Mouse (Mus musculus): ENCODE results near the gene Ank. TPM values are rescaled to one million over a fixed set of nuclear protein-coding genes. Genes with fewer than 3 reads are reported as not detected.
A peak's percentile ranks its signal among the peaks of the same experiment; 100 is the strongest.

Ank gene
- total RNA-seq, 2 experiments from 2014 or later = 160 TPM

DNA sequence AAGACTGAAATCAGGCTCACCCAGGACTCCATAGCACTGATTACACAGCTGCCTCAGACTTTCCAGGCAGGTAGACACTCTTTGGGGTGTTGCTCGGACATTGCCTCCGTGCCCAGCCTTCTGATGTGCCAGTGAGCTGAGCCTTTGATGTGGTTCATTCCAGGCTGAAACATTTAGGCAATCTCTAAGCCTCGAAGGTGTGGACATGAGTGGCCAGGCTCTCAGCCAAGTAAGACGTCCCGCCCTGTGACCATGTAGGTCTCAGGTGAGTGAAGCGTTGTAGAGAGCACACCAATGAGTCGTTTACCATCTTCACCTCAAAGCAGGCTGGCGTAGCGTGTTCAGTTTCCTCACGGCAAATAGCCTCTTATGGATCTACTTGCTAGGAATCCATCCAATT lies 25.7 kb downstream of the Ank start:
- Histone ChIP-seq H3K27ac (no peak overlapping the region), H3K4me3 (no peak overlapping the region)
- no peak for DNase-seq (ENCODE audit: low spot score in 2 of 2)
- TF ChIP-seq CTCF (conservative IDR thresholded peaks at IDR 0.05) = no peak

DNA sequence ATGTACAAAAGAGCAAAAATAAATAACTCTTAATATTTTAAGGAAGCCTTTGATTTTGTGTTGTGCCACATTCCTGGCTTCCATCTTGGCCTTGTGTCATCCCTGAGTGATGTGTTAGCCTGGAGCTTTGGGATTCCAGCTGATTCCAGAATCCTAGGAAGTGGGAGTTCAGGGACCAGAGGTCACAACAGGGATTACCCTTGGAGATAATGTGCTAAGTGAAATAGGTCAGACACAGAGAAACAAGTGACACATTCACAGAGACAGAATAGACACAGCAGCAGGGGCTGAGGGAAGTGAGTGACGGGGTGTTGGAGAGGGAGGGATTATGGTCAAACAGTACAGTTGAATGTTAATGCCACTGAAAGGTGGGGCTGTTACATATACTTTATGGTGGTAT lies 26.3 kb downstream of the Ank start:
- DNase-seq (ENCODE audit: low spot score in 2 of 2) = no peak
- Histone ChIP-seq H3K27ac (no peak overlapping the region), H3K4me3 (no peak overlapping the region)
- no peak for TF ChIP-seq CTCF (conservative IDR thresholded peaks at IDR 0.05)

DNA sequence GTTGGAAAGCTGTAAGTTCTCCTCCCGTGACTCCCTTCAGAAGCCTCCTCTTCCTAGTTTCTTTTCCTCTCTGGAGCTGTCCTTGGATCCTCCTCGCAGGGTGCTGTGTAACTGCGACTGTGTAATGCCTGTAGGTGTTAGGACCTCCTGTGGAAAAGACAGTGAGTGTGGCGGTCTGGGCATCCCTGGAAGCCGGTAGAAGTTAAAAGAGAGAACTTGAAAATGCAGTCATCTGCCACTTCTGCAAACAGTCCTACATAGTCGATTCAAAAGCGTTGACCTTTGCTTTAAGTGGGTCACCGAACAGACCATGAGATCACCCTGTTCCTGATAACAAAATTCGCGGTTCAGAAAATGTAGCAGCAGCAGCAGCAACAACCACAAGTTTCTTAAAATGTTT lies 27.0 kb downstream of the Ank start:
- no peak for TF ChIP-seq CTCF (conservative IDR thresholded peaks at IDR 0.05)
- no peak overlapping the region for H3K4me3 ChIP-seq
- no peak for DNase-seq (ENCODE audit: low spot score in 2 of 2)
- peak overlapping the region; percentile 7; the same call in 1 of the 2 replicates for H3K27ac ChIP-seq

DNA sequence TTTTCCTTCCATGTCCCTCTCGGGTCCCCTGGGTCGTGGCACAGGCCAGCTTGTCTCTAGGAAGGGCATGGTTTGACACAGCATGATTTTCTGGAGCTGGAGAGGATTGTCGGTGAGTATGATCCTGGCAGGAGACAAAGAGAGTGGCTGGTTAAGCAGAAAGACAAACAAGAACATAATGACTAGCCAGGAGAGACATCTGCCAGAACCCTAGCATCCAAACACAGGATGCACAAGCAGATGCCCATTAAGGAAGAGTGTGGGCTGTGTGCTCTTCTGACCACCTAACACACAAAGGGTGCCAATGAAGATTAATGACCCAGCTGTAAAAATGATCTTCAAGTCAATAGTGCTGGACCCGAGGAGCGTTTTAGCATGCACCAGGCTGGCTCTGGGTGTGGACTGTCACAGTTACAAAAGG lies 29.5 kb downstream of the Ank start:
- Histone ChIP-seq H3K4me3 (no peak overlapping the region), H3K27ac (peak overlapping the region; percentile 69)
- no peak for TF ChIP-seq CTCF (conservative IDR thresholded peaks at IDR 0.05)
- DNase-seq (ENCODE audit: low spot score in 2 of 2) = no peak

DNA sequence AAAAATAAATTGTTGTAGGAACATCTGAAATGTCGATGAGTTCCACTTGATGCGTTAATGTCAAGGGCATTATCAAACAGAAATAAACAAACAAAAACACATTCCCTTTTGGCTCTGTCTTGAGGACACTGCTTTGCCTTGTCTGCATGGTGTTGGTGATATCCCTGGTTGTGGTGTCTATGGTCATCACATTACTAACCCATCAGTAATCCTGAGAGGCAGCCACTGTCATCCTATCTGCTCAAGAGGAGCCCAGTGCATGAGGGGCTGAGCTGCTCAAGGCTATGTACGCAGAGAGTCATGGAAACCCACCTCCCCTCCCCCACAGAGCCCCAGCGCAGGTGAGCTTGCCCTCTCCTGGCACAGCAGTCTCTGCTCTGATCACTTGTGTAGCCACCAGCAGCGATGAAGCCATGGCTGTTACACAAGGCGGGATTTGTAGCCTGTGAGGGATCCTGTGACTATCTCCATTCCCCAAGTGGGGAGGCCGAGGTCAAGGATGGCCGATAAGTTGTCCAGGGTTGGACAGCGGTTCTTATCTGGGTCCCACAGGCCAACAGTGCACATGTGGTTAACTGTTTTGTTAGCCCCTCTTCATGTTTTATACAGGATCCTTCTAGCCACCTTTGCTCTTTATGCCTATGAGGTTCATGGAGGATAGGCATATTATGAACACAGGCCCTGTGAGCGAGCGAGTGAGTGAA lies 30.3 kb downstream of the Ank start:
- Histone ChIP-seq H3K27ac (peak overlapping the region; percentile 69), H3K4me3 (no peak overlapping the region)
- DNase-seq (ENCODE audit: low spot score in 2 of 2) = no peak
- no peak for TF ChIP-seq CTCF (conservative IDR thresholded peaks at IDR 0.05)

DNA sequence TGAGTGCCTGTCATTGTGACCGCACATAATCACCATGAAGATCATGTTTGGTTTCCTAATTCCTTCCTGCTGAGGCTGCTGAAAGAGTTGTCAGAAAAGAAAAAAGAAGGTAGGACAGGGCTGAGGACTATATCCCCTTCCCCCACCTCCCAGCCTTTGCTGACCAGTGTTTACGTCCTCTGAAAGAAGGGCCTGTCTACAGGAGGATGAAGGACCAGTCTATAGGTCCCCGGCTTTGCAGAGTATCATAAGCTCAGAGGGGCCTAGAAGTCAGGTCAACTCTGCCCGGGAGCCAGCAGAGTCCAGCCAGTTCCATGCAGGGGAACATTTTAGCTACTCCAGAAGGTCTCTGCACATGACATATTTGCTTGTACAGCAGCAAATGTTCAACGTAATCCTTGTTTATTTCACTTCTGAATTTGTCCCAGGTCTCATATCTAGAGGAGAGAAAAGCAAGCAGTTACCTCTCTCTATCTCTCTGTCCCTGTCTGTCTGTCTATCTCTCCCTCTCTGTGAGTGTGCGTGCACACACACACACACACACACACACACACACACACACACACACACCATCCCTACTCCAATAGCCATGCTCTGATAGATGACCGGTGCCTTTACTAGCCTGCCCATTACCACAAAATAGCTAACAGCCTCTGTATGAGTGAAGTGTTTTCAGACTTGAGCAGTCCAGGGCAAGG lies 31.0 kb downstream of the Ank start:
- no peak for DNase-seq (ENCODE audit: low spot score in 2 of 2)
- peak overlapping the region; percentile 69 for H3K27ac ChIP-seq
- H3K4me3 ChIP-seq = no peak overlapping the region
- no peak for TF ChIP-seq CTCF (conservative IDR thresholded peaks at IDR 0.05)

DNA sequence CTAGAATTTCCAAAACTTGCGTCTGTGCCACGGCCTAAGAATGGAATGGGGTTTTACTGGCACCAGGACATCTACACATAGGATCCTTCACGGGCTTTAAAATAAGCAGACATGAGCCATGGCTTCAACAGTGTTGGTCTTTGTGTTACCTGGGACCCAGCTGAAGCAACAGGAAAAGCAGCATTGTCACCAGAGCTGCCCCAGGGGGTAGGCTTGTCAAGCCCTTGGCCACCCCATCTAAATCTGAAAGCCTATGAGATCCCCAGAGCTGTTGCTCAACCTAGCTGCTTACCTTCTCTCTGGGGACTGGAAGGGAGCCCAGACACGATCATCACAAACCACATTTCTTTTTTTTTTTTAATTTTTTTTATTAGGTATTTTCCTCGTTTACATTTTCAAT lies 31.6 kb downstream of the Ank start:
- TF ChIP-seq CTCF (conservative IDR thresholded peaks at IDR 0.05) = no peak
- no peak for DNase-seq (ENCODE audit: low spot score in 2 of 2)
- H3K27ac ChIP-seq = peak overlapping the region; percentile 48; the same call in 1 of the 2 replicates

DNA sequence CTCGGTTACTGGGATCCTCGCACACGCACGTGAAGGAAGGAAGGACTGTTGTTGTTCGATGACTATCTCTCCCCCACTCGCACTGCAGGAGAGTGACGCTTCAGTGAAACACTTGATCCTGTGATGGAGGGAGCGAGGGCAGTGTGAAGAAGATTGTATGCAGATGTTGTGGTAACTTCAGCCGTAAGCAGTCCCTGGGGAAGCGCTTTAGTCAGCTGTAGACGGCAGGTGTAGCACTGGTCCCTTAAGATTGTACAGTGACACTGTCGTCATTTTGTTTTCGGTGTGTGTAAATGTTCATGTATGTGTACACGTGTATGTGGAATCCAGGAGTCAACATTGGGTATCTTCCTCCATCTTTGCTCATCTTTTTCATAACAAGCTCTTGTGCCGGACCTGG lies 33.9 kb downstream of the Ank start:
- TF ChIP-seq CTCF (conservative IDR thresholded peaks at IDR 0.05) = no peak
- no peak overlapping the region for H3K27ac ChIP-seq

More for the DNA sequence above, 31.6 kb downstream of the Ank start:
- H3K4me3 ChIP-seq = no peak overlapping the region

DNA sequence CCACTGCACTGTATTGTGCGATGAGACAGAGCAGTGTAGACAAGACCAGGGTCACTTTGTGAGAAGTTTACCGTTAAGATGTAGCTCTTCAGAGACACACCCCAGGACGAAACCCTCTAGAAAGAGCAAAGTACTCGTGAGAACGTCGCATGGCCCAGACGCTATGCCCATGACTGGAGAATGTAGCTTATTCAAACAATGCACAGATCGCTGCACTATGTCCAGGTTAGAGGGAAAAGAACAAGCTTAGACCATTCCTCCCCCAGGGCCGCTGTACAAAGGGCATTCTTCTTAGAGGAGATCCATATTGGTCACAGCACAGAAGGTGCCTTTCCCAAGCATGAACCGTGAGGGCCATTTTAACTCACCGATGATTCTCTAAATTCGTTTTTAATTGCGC lies 35.9 kb downstream of the Ank start:
- no peak overlapping the region for H3K4me3 ChIP-seq
- H3K27ac ChIP-seq = no peak overlapping the region; the same call in 1 of the 2 replicates
- no peak for DNase-seq (ENCODE audit: low spot score in 2 of 2)
- TF ChIP-seq CTCF (conservative IDR thresholded peaks at IDR 0.05) = no peak

More for the DNA sequence above, 33.9 kb downstream of the Ank start:
- H3K4me3 ChIP-seq = no peak overlapping the region
- no peak for DNase-seq (ENCODE audit: low spot score in 2 of 2)

DNA sequence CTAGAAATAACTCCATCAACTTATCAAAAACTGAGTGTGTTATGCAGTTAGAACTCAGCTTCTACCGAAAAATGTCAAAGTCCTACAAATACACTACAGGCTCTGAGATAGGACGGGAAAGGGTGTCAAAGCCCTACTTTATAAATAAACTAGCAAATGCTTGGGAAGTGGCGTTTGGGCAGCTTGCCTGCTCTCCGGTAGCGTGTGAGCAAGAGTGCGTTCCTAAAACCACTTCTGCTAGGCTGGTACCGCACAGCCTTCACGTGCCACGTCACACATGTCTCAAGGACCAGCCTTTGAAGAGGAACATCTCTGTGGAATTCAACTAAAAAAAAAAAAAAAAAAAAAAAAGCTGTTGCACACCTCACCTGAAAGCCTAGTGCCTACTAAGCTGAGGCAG lies 36.7 kb downstream of the Ank start:
- DNase-seq (ENCODE audit: low spot score in 2 of 2) = no peak
- no peak for TF ChIP-seq CTCF (conservative IDR thresholded peaks at IDR 0.05)

DNA sequence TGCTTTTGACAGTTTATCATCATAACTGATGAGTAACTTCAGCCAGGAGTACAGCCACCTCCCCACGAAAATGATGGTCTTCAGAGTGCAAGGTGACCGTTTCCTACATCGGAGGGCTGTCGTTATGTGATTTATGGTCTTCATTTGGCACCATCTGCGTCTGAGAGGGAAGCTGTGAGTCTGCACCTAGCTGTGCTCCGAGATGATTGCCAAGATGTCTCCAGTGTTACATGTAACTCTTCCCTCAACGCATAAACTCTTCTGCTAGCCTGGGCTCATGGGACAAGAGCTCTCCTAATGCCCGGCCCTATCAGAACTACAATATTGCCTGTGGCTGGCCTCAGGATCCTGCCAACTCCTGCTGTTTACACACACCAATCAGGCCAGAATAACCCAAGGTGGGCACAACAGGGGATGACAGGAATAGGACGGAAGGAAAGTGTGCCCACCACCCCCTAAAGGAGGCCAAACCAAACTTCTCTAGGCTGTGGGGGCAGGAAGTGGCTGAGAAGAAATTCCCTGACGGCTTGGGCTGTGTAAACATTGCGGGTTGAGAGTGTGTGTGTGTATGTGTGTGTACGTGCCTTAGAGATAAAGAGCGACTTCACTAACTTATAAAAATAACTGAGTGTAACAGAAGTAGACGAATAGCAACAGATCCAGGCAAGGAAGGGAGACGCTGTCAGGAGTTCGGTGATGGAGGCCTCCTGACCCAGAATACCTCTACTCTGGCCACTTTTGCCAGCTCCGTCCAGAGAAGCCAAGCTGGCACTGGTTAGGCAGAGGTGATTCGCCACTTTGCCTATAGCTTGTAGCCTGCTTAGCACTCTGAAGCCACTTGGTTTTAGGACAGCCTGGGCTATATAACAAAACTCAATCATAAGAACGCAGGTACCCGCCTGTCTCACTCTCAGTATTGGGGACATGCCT lies 37.6 kb downstream of the Ank start:
- Histone ChIP-seq H3K27ac (no peak overlapping the region), H3K4me3 (no peak overlapping the region)
- no peak for TF ChIP-seq CTCF (conservative IDR thresholded peaks at IDR 0.05)
- DNase-seq (ENCODE audit: low spot score in 2 of 2) = no peak

More for the DNA sequence above, 36.7 kb downstream of the Ank start:
- Histone ChIP-seq H3K27ac (no peak overlapping the region), H3K4me3 (no peak overlapping the region)

DNA sequence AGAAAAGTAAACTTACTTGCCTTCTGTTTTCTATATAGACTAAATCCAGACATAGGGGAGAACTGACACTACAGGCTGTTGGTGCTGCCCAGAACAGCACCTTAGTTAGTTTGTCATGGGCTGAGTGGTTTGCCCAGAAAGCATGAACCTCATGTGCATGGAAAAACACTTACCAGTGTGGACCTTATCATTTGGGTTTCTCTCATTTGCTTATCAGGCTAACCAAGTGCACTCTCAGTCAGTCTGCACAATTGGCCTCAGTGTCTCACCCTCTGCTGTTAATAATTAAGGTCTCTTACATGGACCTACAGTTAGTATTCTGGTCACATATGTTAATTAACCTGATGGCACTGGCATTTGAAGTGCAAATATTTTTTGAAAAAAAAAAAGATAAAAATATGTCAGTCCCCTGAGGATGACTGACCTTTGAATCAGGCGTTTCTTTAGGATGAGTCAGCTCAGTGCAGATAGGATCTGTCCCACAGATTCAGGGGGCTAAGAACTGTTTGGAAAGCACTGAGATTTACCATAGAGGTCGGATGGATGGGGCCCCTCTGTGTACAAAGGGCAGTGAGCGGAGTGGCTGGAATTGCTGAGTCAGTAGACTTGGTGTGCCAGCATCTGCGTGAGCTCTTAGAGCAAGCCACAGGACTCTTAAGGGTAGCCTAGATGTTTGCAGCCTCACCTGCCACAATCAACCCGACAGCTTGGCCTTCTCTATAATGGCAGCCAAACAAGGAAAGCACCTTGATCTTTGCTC lies 39.8 kb downstream of the Ank start:
- no peak for TF ChIP-seq CTCF (conservative IDR thresholded peaks at IDR 0.05)
- 0 out of 2 replicates have a peak overlapping the region, but pooled peaks have one; percentile 18 for H3K27ac ChIP-seq
- no peak overlapping the region for H3K4me3 ChIP-seq
- DNase-seq (ENCODE audit: low spot score in 2 of 2) = no peak

Measured in layer of hippocampus, adult 2 months (tissue).